Mouse (Mus musculus): Measurements from ENCODE around the gene Fto. TPM values are rescaled to one million over a fixed set of nuclear protein-coding genes. Genes with fewer than 3 reads are reported as not detected.
A peak's percentile ranks its signal among the peaks of the same experiment; 100 is the strongest.

The Fto gene
- polyA plus RNA-seq, 1 experiment, result 151 TPM

DNA sequence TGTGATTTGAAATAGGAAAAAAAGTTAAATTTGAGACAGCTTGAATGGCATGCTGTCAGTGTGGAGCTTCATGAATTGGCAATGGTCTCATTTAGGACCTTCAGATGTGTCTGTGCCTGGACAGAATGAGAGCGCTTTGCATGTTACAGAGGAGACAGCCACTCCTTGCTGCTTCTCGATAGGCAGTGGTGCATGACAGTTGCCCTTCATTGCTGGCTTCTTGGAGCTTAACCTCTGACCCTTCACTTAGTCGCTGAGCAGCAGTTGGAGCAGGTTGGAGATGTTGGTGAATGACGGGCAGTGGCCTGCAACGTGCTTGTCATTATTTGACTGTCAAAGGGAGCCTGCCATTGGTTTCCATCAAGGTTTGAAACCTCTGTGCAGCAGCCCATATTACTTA lies 28.9 kb downstream of the Fto start:
- 48% methylated on average over 5 of the region's 5 CpGs for WGBS
- Histone ChIP-seq H3K4me3 (replicated peaks; ENCODE audit: insufficient read depth, low read depth, low read length) (no peak overlapping the region), H3K27ac (ENCODE audit: insufficient read depth, low read length) (no peak overlapping the region), H3K4me1 (ENCODE audit: control insufficient read depth, insufficient read depth, low read length) (no peaks in the 10 kb centered on the region), H3K27me3 (ENCODE audit: control insufficient read depth, insufficient read depth, low read length) (no peaks in the 10 kb centered on the region)
- TF ChIP-seq CTCF (IDR thresholded peaks at IDR 0.05; ENCODE audit: borderline replicate concordance, insufficient read depth, low read depth, low read length) (no peak), POLR2A (IDR thresholded peaks at IDR 0.05; ENCODE audit: borderline replicate concordance, insufficient read depth, low read length) (no peak)
- no peak for DNase-seq

DNA sequence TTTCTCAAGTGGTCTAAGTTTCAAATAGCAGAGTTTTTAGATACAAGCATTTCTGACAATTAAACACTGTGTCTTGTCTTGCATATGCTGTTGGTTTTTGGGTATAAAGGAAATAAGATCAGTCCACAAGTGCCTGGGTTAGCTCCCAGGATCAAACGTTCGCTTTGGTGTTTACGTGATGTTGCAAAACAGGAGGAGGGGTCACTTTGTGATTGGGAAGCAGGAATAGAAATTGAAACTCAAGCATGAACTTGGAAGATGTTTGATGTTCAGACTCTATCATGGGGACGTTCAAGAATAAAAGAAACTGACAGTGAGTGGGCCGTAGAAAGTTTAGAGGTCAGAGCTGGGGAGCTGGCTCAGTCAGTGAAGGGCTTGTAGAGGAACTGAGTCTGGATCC lies 29.5 kb downstream of the Fto start:
- no peaks in the 10 kb centered on the region for H3K27me3 ChIP-seq (ENCODE audit: control insufficient read depth, insufficient read depth, low read length)
- no peak overlapping the region for H3K27ac ChIP-seq (ENCODE audit: insufficient read depth, low read length)
- H3K4me1 ChIP-seq (ENCODE audit: control insufficient read depth, insufficient read depth, low read length), result no peaks in the 10 kb centered on the region
- 66% methylated on average over 5 of the region's 5 CpGs for WGBS
- no peak for DNase-seq
- TF ChIP-seq CTCF (IDR thresholded peaks at IDR 0.05; ENCODE audit: borderline replicate concordance, insufficient read depth, low read depth, low read length), result no peak
- TF ChIP-seq POLR2A (IDR thresholded peaks at IDR 0.05; ENCODE audit: borderline replicate concordance, insufficient read depth, low read length), result no peak
- no peak overlapping the region for H3K4me3 ChIP-seq (replicated peaks; ENCODE audit: insufficient read depth, low read depth, low read length)

DNA sequence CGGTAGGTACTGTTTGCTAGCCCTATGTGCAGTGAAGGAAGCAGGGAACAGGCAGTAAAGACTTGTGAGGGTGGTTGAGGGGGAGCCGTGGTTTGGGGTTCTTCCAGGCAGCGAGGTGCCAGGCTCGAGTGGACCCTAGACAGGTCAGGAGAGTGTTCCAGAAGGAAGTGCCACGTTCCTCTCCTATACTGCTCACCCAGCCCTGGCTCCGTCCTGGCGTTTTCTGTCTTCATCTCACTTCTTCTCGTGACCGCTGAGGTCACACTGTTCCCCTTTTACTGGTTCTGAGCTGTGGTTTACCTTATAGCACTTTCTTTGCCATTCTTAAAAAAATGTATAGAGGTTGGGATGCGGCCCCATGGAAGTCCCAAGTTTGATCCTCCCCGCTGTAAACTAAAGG lies 31.3 kb downstream of the Fto start:
- no peak overlapping the region for H3K4me3 ChIP-seq (replicated peaks; ENCODE audit: insufficient read depth, low read depth, low read length)
- no peak overlapping the region for H3K27ac ChIP-seq (ENCODE audit: insufficient read depth, low read length)
- H3K27me3 ChIP-seq (ENCODE audit: control insufficient read depth, insufficient read depth, low read length), result no peaks in the 10 kb centered on the region
- WGBS, result 88% methylated on average over 11 of the region's 11 CpGs
- no peak for TF ChIP-seq CTCF (IDR thresholded peaks at IDR 0.05; ENCODE audit: borderline replicate concordance, insufficient read depth, low read depth, low read length)
- TF ChIP-seq POLR2A (IDR thresholded peaks at IDR 0.05; ENCODE audit: borderline replicate concordance, insufficient read depth, low read length), result no peak
- DNase-seq, result no peak
- H3K4me1 ChIP-seq (ENCODE audit: control insufficient read depth, insufficient read depth, low read length), result no peaks in the 10 kb centered on the region

DNA sequence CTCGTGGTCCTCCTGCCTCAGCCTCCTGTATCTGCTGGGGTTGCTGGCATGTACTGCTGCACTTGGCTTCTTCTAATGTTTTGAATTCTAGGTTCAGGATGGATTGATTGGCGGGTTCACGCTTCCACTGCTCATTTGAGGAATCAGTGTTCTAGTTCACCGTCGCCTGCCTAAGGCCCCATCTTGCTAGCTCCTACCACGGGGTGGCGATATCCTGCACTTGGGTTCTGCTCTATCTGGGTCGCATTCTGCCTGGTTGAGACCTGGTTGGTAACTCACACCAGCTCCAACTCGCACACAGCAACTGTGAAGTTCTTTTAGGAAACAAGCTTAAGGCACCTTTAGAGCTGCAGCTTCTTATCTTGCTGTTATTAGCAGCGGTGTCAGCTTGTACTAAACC lies 33.8 kb downstream of the Fto start:
- Histone ChIP-seq H3K27me3 (ENCODE audit: control insufficient read depth, insufficient read depth, low read length) (no peaks in the 10 kb centered on the region), H3K4me1 (ENCODE audit: control insufficient read depth, insufficient read depth, low read length) (peaks cover 8% of the 10 kb centered on the region), H3K4me3 (replicated peaks; ENCODE audit: insufficient read depth, low read depth, low read length) (no peak overlapping the region), H3K27ac (ENCODE audit: insufficient read depth, low read length) (no peak overlapping the region)
- TF ChIP-seq CTCF (IDR thresholded peaks at IDR 0.05; ENCODE audit: borderline replicate concordance, insufficient read depth, low read depth, low read length) (no peak), POLR2A (IDR thresholded peaks at IDR 0.05; ENCODE audit: borderline replicate concordance, insufficient read depth, low read length) (no peak)
- 88% methylated on average over 10 of the region's 10 CpGs for WGBS
- peak in 1 of 2 experiments; percentile 10 for DNase-seq

DNA sequence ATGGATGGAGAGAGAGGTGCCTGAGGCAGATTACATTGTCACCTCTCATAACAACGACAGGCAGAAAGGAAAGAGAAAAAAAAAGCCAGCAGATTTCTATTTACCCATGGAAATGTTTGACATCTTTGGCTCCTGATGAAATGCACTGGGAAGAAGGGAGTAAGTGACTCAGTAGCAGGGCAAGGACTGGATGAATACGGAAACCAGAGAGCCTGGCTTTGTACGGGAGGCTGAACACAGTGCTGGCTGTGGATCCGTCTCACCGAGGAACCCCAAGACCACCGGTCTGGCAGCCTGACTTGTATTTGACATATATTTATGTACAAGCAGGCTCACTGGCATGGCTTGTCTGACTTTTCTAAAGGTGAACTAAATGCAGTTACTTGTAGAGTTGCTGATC lies 34.3 kb downstream of the Fto start:
- Histone ChIP-seq H3K4me1 (ENCODE audit: control insufficient read depth, insufficient read depth, low read length) (peaks cover 8% of the 10 kb centered on the region), H3K4me3 (replicated peaks; ENCODE audit: insufficient read depth, low read depth, low read length) (no peak overlapping the region), H3K27ac (ENCODE audit: insufficient read depth, low read length) (no peak overlapping the region), H3K27me3 (ENCODE audit: control insufficient read depth, insufficient read depth, low read length) (no peaks in the 10 kb centered on the region)
- DNase-seq, result no peak
- TF ChIP-seq CTCF (IDR thresholded peaks at IDR 0.05; ENCODE audit: borderline replicate concordance, insufficient read depth, low read depth, low read length), result no peak
- TF ChIP-seq POLR2A (IDR thresholded peaks at IDR 0.05; ENCODE audit: borderline replicate concordance, insufficient read depth, low read length), result no peak
- WGBS, result 58% methylated on average over 6 of the region's 6 CpGs

DNA sequence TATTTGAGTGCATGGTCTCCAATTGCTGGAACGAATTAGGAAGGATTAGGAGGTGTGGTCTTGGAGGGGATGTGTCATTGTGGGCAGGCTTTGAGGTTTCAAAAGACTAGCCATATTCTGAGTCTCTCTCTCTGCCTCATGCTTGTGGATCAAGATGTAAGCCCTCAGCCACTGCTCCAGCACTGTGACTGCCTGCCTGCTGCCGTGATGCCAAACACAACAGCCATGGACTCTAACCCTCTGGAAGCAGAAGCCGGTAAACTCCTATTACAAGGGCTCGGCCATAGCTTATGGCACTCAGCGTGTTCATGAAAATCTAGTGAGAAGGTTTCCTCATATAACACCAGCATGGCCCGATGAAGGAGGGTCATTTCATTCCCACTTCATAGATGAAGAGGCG lies 36.5 kb downstream of the Fto start:
- Histone ChIP-seq H3K27me3 (ENCODE audit: control insufficient read depth, insufficient read depth, low read length) (no peaks in the 10 kb centered on the region), H3K27ac (ENCODE audit: insufficient read depth, low read length) (no peak overlapping the region), H3K4me1 (ENCODE audit: control insufficient read depth, insufficient read depth, low read length) (peaks cover 10% of the 10 kb centered on the region), H3K4me3 (replicated peaks; ENCODE audit: insufficient read depth, low read depth, low read length) (no peak overlapping the region)
- 85% methylated on average over 7 of the region's 7 CpGs for WGBS
- DNase-seq, result no peak
- TF ChIP-seq POLR2A (IDR thresholded peaks at IDR 0.05; ENCODE audit: borderline replicate concordance, insufficient read depth, low read length), result no peak
- TF ChIP-seq CTCF (IDR thresholded peaks at IDR 0.05; ENCODE audit: borderline replicate concordance, insufficient read depth, low read depth, low read length), result no peak

DNA sequence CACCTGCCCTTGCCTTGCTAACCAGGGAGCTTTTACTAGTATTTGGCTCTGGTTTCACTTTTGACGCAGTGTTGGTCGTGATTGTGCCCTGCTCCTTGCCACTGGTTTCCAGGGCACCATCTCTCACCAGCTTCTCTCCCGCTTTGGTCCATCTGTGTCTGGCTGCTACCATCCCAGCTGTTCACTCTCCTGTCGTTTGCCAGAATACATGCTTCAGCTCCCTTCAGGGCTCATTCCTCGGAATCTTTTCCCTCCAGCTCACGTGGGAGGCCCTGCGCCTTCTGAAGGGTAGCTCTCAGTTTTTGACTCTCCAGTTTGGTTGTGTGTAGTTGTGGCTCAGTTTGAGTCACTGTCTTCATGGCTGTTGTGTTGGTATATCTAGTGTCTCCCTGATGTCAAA lies 37.3 kb downstream of the Fto start:
- WGBS, result 17% methylated on average over 7 of the region's 7 CpGs
- TF ChIP-seq CTCF (IDR thresholded peaks at IDR 0.05; ENCODE audit: borderline replicate concordance, insufficient read depth, low read depth, low read length) (no peak), POLR2A (IDR thresholded peaks at IDR 0.05; ENCODE audit: borderline replicate concordance, insufficient read depth, low read length) (no peak)
- Histone ChIP-seq H3K27me3 (ENCODE audit: control insufficient read depth, insufficient read depth, low read length) (no peaks in the 10 kb centered on the region), H3K27ac (ENCODE audit: insufficient read depth, low read length) (no peak overlapping the region), H3K4me1 (ENCODE audit: control insufficient read depth, insufficient read depth, low read length) (peaks cover 16% of the 10 kb centered on the region), H3K4me3 (replicated peaks; ENCODE audit: insufficient read depth, low read depth, low read length) (no peak overlapping the region)
- peak in 1 of 2 experiments; percentile 10 for DNase-seq

DNA sequence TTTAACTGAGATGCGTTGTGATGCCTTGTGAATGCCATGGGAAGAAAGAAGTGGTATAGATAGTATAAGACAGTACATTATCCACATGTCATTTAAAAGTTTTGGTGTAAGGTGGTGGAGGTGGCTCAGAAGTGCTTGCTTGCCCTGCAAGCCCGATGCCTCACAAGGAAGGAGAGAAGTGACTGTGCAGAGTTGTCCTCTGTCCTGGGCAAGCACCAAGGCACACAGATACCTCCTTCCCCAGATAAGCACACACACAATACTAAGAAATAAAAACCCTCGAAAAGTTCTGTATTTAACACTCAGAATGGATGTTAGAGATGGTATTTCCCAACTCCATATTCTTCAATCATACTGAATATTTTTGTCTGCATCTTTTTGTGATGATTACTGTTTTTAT lies 39.3 kb downstream of the Fto start:
- no peak overlapping the region for H3K4me3 ChIP-seq (replicated peaks; ENCODE audit: insufficient read depth, low read depth, low read length)
- no peak overlapping the region for H3K27ac ChIP-seq (ENCODE audit: insufficient read depth, low read length)
- no peak for TF ChIP-seq CTCF (IDR thresholded peaks at IDR 0.05; ENCODE audit: borderline replicate concordance, insufficient read depth, low read depth, low read length)
- DNase-seq, result no peak
- H3K4me1 ChIP-seq (ENCODE audit: control insufficient read depth, insufficient read depth, low read length), result peaks cover 17% of the 10 kb centered on the region
- H3K27me3 ChIP-seq (ENCODE audit: control insufficient read depth, insufficient read depth, low read length), result no peaks in the 10 kb centered on the region
- 96% methylated on average over 3 of the region's 3 CpGs for WGBS
